Mouse (Mus musculus): ENCODE results near the gene C2cd4a. TPM values are rescaled to one million over a fixed set of nuclear protein-coding genes. Genes with fewer than 3 reads are reported as not detected.

C2cd4a gene
- polyA plus RNA-seq, 1 experiment = 0.13 TPM

GRCm38 (mm10) chr9:67825527-67825926, 6.6 kb downstream of the C2cd4a start:
- no peak overlapping the region for H3K4me3 ChIP-seq (ENCODE audit: extremely low read depth, insufficient read depth, insufficient read length)
- H3K27ac ChIP-seq (ENCODE audit: insufficient read depth, low read length) = no peak overlapping the region
- H3K36me3 ChIP-seq (ENCODE audit: control insufficient read depth, insufficient read depth, low read length) = no peaks in the 10 kb centered on the region
- DNase-seq (ENCODE audit: low read depth in 1 of 2, low spot score in 2 of 2) = no peak
- TF ChIP-seq POLR2A (IDR thresholded peaks at IDR 0.05; ENCODE audit: low read depth, low read length) (no peak), CTCF (IDR thresholded peaks at IDR 0.05; ENCODE audit: extremely low read depth, insufficient read depth, insufficient read length, insufficient replicate concordance) (no peak)
- no peaks in the 10 kb centered on the region for H3K4me1 ChIP-seq (ENCODE audit: control insufficient read depth, insufficient read depth, insufficient read length)
- 0 out of 2 replicates have a peak, but pooled peaks cover under 1% of the 10 kb centered on the region for H3K27me3 ChIP-seq (ENCODE audit: control insufficient read depth, insufficient read depth, low read length)
- WGBS = 88% methylated on average over 7 of the region's 7 CpGs

GRCm38 (mm10) chr9:67823131-67823530, 9.0 kb downstream of the C2cd4a start:
- DNase-seq (ENCODE audit: low read depth in 1 of 2, low spot score in 2 of 2) = no peak
- Histone ChIP-seq H3K4me1 (ENCODE audit: control insufficient read depth, insufficient read depth, insufficient read length) (no peaks in the 10 kb centered on the region), H3K27me3 (ENCODE audit: control insufficient read depth, insufficient read depth, low read length) (no peaks in the 10 kb centered on the region), H3K4me3 (ENCODE audit: extremely low read depth, insufficient read depth, insufficient read length) (no peak overlapping the region), H3K36me3 (ENCODE audit: control insufficient read depth, insufficient read depth, low read length) (no peaks in the 10 kb centered on the region), H3K27ac (ENCODE audit: insufficient read depth, low read length) (no peak overlapping the region)
- no peak for TF ChIP-seq CTCF (IDR thresholded peaks at IDR 0.05; ENCODE audit: extremely low read depth, insufficient read depth, insufficient read length, insufficient replicate concordance)
- no peak for TF ChIP-seq POLR2A (IDR thresholded peaks at IDR 0.05; ENCODE audit: low read depth, low read length)
- 39% methylated on average over 5 of the region's 5 CpGs for WGBS

GRCm38 (mm10) chr9:67818668-67818950, 13.5 kb downstream of the C2cd4a start:
- no peak for TF ChIP-seq POLR2A (IDR thresholded peaks at IDR 0.05; ENCODE audit: low read depth, low read length)
- no peak for TF ChIP-seq CTCF (IDR thresholded peaks at IDR 0.05; ENCODE audit: extremely low read depth, insufficient read depth, insufficient read length, insufficient replicate concordance)
- Histone ChIP-seq H3K27me3 (ENCODE audit: control insufficient read depth, insufficient read depth, low read length) (0 out of 2 replicates have a peak, but pooled peaks cover 1% of the 10 kb centered on the region), H3K36me3 (ENCODE audit: control insufficient read depth, insufficient read depth, low read length) (no peaks in the 10 kb centered on the region), H3K4me1 (ENCODE audit: control insufficient read depth, insufficient read depth, insufficient read length) (no peaks in the 10 kb centered on the region), H3K4me3 (ENCODE audit: extremely low read depth, insufficient read depth, insufficient read length) (no peak overlapping the region), H3K27ac (ENCODE audit: insufficient read depth, low read length) (no peak overlapping the region)
- DNase-seq (ENCODE audit: low read depth in 1 of 2, low spot score in 2 of 2) = no peak
- 89% methylated on average over 4 of the region's 4 CpGs for WGBS

GRCm38 (mm10) chr9:67817898-67818667, 14.0 kb downstream of the C2cd4a start:
- WGBS = 74% methylated on average over 10 of the region's 10 CpGs
- DNase-seq (ENCODE audit: low read depth in 1 of 2, low spot score in 2 of 2) = no peak

GRCm38 (mm10) chr9:67816172-67816928, 15.8 kb downstream of the C2cd4a start:
- WGBS = 57% methylated on average over 2 of the region's 2 CpGs
- no peaks in the 10 kb centered on the region for H3K36me3 ChIP-seq (ENCODE audit: control insufficient read depth, insufficient read depth, low read length)
- 0 out of 2 replicates have a peak, but pooled peaks cover 1% of the 10 kb centered on the region for H3K27me3 ChIP-seq (ENCODE audit: control insufficient read depth, insufficient read depth, low read length)
- TF ChIP-seq POLR2A (IDR thresholded peaks at IDR 0.05; ENCODE audit: low read depth, low read length) (no peak), CTCF (IDR thresholded peaks at IDR 0.05; ENCODE audit: extremely low read depth, insufficient read depth, insufficient read length, insufficient replicate concordance) (no peak)
- DNase-seq (ENCODE audit: low read depth in 1 of 2, low spot score in 2 of 2) = no peak
- H3K4me3 ChIP-seq (ENCODE audit: extremely low read depth, insufficient read depth, insufficient read length) = no peak overlapping the region
- H3K4me1 ChIP-seq (ENCODE audit: control insufficient read depth, insufficient read depth, insufficient read length) = no peaks in the 10 kb centered on the region
- no peak overlapping the region for H3K27ac ChIP-seq (ENCODE audit: insufficient read depth, low read length)

More at GRCm38 (mm10) chr9:67817898-67818667, 14.0 kb downstream of the C2cd4a start:
- Histone ChIP-seq H3K4me3 (ENCODE audit: extremely low read depth, insufficient read depth, insufficient read length) (no peak overlapping the region), H3K4me1 (ENCODE audit: control insufficient read depth, insufficient read depth, insufficient read length) (no peaks in the 10 kb centered on the region), H3K36me3 (ENCODE audit: control insufficient read depth, insufficient read depth, low read length) (no peaks in the 10 kb centered on the region), H3K27ac (ENCODE audit: insufficient read depth, low read length) (no peak overlapping the region), H3K27me3 (ENCODE audit: control insufficient read depth, insufficient read depth, low read length) (0 out of 2 replicates have a peak, but pooled peaks cover 1% of the 10 kb centered on the region)
- no peak for TF ChIP-seq POLR2A (IDR thresholded peaks at IDR 0.05; ENCODE audit: low read depth, low read length)
- TF ChIP-seq CTCF (IDR thresholded peaks at IDR 0.05; ENCODE audit: extremely low read depth, insufficient read depth, insufficient read length, insufficient replicate concordance) = no peak

- H3K4me3 ChIP-seq (ENCODE audit: extremely low read depth, insufficient read depth, insufficient read length) = no peak overlapping the region
- H3K36me3 ChIP-seq (ENCODE audit: control insufficient read depth, insufficient read depth, low read length) = no peaks in the 10 kb centered on the region
- no peak overlapping the region for H3K27ac ChIP-seq (ENCODE audit: insufficient read depth, low read length)
- no peak for TF ChIP-seq POLR2A (IDR thresholded peaks at IDR 0.05; ENCODE audit: low read depth, low read length)
- TF ChIP-seq CTCF (IDR thresholded peaks at IDR 0.05; ENCODE audit: extremely low read depth, insufficient read depth, insufficient read length, insufficient replicate concordance) = no peak
- no peak for DNase-seq (ENCODE audit: low read depth in 1 of 2, low spot score in 2 of 2)
- H3K4me1 ChIP-seq (ENCODE audit: control insufficient read depth, insufficient read depth, insufficient read length) = no peaks in the 10 kb centered on the region
- 9% methylated on average over 8 of the region's 8 CpGs for WGBS
- 0 out of 2 replicates have a peak, but pooled peaks cover 1% of the 10 kb centered on the region for H3K27me3 ChIP-seq (ENCODE audit: control insufficient read depth, insufficient read depth, low read length)
Measured at GRCm38 (mm10) chr9:67813665-67814337, 18.3 kb downstream of the C2cd4a start.
